In the genomic region with DNA sequence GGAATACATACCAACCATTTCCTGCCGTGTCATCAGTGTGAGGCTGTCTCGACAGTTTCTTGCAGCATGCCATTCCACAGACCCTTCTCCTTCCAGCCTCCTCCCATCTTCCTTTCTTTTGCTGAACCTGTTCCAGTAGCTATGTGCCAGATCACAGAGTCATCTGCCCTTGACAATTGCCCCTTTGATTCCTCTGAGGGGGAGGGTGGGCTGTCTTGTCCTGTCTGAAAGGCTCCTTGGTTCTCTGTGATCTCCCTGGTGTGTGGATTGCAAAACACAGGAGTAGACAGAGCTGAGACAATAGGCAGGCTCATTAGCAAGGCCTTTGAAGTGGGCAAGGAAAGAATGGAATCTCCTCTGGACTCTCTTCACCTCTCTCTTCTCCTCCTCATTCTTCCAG, we compare ENCODE assay signal across 24 mouse cellular contexts.
"Had no signal": no experiment of that assay in that cellular context is flagged by ENCODE, and none has a peak within 500 bp of the region (broad histone marks: within the 10 kb centered on the region; RNA-seq: fewer than 3 reads in every experiment).

No protein-coding gene starts in this region.

- ATAC-seq: liver, embryonic 12.5 days; midbrain, embryonic 13.5 days; midbrain, embryonic 16.5 days had no signal

- H3K36me3 ChIP-seq: kidney, embryonic 15.5 days; limb, embryonic 10.5 days; limb, embryonic 13.5 days; liver, embryonic 12.5 days; liver, embryonic 15.5 days; lung, embryonic 15.5 days; midbrain, embryonic 10.5 days; midbrain, embryonic 13.5 days; neural tube, embryonic 13.5 days; stomach, embryonic 15.5 days had no signal

- H3K27ac ChIP-seq: kidney, embryonic 15.5 days; limb, embryonic 10.5 days; limb, embryonic 13.5 days; liver, embryonic 12.5 days; liver, embryonic 15.5 days; lung, embryonic 15.5 days; midbrain, embryonic 10.5 days; midbrain, embryonic 13.5 days; neural tube, embryonic 13.5 days; stomach, embryonic 15.5 days had no signal

- H3K9me3 ChIP-seq: kidney, embryonic 15.5 days; limb, embryonic 10.5 days; liver, embryonic 12.5 days; liver, embryonic 15.5 days; lung, embryonic 15.5 days; midbrain, embryonic 10.5 days; midbrain, embryonic 13.5 days; neural tube, embryonic 13.5 days; stomach, embryonic 15.5 days had no signal

- H3K4me1 ChIP-seq: limb, embryonic 13.5 days; liver, embryonic 12.5 days; liver, embryonic 15.5 days; megakaryocyte, embryonic 14.5 days; midbrain, embryonic 10.5 days; midbrain, embryonic 13.5 days; neural tube, embryonic 13.5 days had no signal

- H3K9ac ChIP-seq: kidney, embryonic 15.5 days; limb, embryonic 13.5 days; liver, embryonic 12.5 days; liver, embryonic 15.5 days; lung, embryonic 15.5 days; midbrain, embryonic 13.5 days; neural tube, embryonic 13.5 days; stomach, embryonic 15.5 days had no signal

- H3K4me3 ChIP-seq: kidney, embryonic 15.5 days; limb, embryonic 10.5 days; limb, embryonic 13.5 days; liver, embryonic 12.5 days; liver, embryonic 15.5 days; lung, embryonic 15.5 days; megakaryocyte, embryonic 14.5 days; midbrain, embryonic 10.5 days; midbrain, embryonic 13.5 days; myocyte; neural tube, embryonic 13.5 days; stomach, embryonic 15.5 days had no signal

- DNase-seq: kidney, postnatal 10 days; kidney, postnatal 36 days; layer of hippocampus, postnatal 36 days; liver; lung, adult 18-20 months; lung, postnatal 10 days; lung, postnatal 36 days; retina, postnatal 1 day; right cerebral cortex, postnatal 25 days; spleen, adult 18-20 months; thymus, postnatal 25 days had no signal

- H3K27me3 ChIP-seq: limb, embryonic 13.5 days; liver, embryonic 12.5 days; liver, embryonic 15.5 days; lung, embryonic 15.5 days; megakaryocyte, embryonic 14.5 days; midbrain, embryonic 13.5 days; neural tube, embryonic 13.5 days; stomach, embryonic 15.5 days had no signal

- H3K4me2 ChIP-seq: kidney, embryonic 15.5 days; limb, embryonic 13.5 days; liver, embryonic 12.5 days; liver, embryonic 15.5 days; lung, embryonic 15.5 days; midbrain, embryonic 13.5 days; neural tube, embryonic 13.5 days; stomach, embryonic 15.5 days had no signal
